Mouse (Mus musculus) ES-Bruce4 (cell line): ENCODE measurements around the gene Mpc1.

ENCODE experiments used
- CTCF ChIP-seq: IDR thresholded peaks from one replicate; pipeline ENCODE4 v1.8.1; 2011; ENCODE audit warnings: low read depth, low read length
- EP300 ChIP-seq: IDR thresholded peaks from 2 replicates; pipeline ENCODE4 v1.6.1; 2011; ENCODE audit warnings: low read depth, low read length; ENCODE audit not compliant: insufficient read depth

DNA sequence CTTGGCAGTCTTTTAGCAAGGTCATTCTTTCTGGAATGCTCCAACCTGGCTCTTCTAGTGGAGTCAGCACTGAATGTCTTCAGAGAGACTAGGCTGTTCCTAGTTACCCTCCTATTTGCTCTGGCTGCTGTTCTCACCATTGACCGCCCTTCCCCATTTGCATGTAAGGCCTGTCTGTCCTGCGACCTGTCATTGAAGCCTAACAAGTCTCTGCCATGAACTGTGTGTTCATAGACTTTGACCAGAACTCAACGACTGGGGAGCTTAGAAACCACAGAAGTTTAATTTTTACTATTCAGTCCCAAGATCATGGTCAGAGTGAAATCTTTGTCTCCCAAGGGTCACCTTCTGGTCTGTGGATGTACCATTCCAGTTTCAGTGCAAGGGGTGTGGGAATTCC lies 31.3 kb downstream of the Mpc1 start:
- no peak for TF ChIP-seq CTCF
- TF ChIP-seq EP300: no peak
